Mouse (Mus musculus): ENCODE results near the gene Hs6st1.

DNA sequence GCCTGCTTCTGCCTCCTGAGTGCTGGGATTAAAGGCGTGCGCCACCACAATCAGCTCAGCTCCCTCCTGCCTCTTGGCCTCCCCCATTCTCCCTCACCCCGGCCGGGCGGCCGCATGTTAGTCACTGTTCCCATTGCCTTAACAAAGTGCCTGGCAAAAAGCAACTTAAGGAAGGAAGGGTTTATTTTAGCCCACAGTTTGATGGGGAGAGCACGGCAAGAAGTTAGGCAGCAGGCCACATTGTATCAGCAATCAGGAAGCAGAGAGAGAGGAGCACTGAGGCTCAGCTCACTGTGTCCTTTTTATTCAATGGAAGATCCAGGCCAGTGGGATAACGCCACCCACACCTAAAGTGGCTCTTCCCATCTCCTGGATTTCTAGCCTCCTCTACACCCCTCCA is 61.7 kb downstream of the Hs6st1 start:
- TF ChIP-seq CTCF (IDR thresholded peaks at IDR 0.05; ENCODE audit: extremely low read depth, insufficient read length, insufficient replicate concordance, low read depth, low read length) (no peak), POLR2A (IDR thresholded peaks at IDR 0.05; ENCODE audit: low read depth, low read length) (no peak)

All from small intestine, adult 2 months (tissue).